Mouse (Mus musculus) midbrain, embryonic 16.5 days (tissue): ENCODE results near the gene Tbx4. TPM values are rescaled to one million over a fixed set of nuclear protein-coding genes. Genes with fewer than 3 reads are reported as not detected.

Source experiments
- ATAC-seq: fragments of 200-750 bp; cut with Nextera tagmentation; 2 replicates; pipeline ENCODE4 v1.8.0; 2017; ENCODE audit warnings: moderate TSS enrichment
- H3K27ac ChIP-seq: fragments of 300-500 bp; sonication (generic); 2 replicates; pipeline ENCODE4 v1.5.1; 2014; ENCODE audit warnings: mild to moderate bottlenecking, low read length, mixed read lengths
- H3K27me3 ChIP-seq: fragments of 300-500 bp; sonication (generic); 2 replicates; pipeline ENCODE4 v1.6.1; 2014; ENCODE audit warnings: low read depth, low read length, mixed read lengths; ENCODE audit not compliant: control insufficient read depth, insufficient read depth
- H3K36me3 ChIP-seq: fragments of 300-500 bp; sonication (generic); 2 replicates; pipeline ENCODE4 v1.6.1; 2014; ENCODE audit warnings: mild to moderate bottlenecking, low read length, moderate library complexity, mixed read lengths; ENCODE audit not compliant: control insufficient read depth, insufficient read depth
- H3K4me1 ChIP-seq: fragments of 300-500 bp; sonication (generic); 2 replicates; pipeline ENCODE4 v1.6.1; 2014; ENCODE audit warnings: mild to moderate bottlenecking, low read length, mixed read lengths; ENCODE audit not compliant: control insufficient read depth, insufficient read depth
- H3K4me2 ChIP-seq: fragments of 300-500 bp; sonication (generic); 2 replicates; pipeline ENCODE4 v1.6.1; 2014; ENCODE audit warnings: mild to moderate bottlenecking, low read length, mixed read lengths
- H3K4me3 ChIP-seq: fragments of 300-500 bp; sonication (generic); 2 replicates; pipeline ENCODE4 v1.5.1; 2014; ENCODE audit warnings: low read depth, mild to moderate bottlenecking, low read length, moderate library complexity, mixed read lengths
- H3K9ac ChIP-seq: fragments of 300-500 bp; sonication (generic); 2 replicates; pipeline ENCODE4 v1.6.1; 2014; ENCODE audit warnings: low read depth, low read length, mixed read lengths
- H3K9me3 ChIP-seq: fragments of 300-500 bp; sonication (generic); replicated peaks from 2 replicates; pipeline ENCODE4 v1.6.1; 2014; ENCODE audit warnings: mild to moderate bottlenecking, low read length, mixed read lengths; ENCODE audit not compliant: control insufficient read depth, poor library complexity, severe bottlenecking
- WGBS: fragments of 180-500 bp; shearing (Covaris S2); extraction: QIAGEN DNeasy Blood & Tissue Kit; methylation state at CpG from one replicate; pipeline ENCODE4 v1.1.7; 2014; 5-methylcytosine and 5-hydroxymethylcytosine counted together
- polyA plus RNA-seq: library from polyadenylated mRNA; unstranded; fragments of >200 nt; fragmentation: Nextera tagmentation; extraction: Ambion mirVana; gene quantifications from 2 replicates; pipeline ENCODE4 v1.2.1, GENCODE M21; 2015

The Tbx4 gene
- polyA plus RNA-seq, 1 experiment from 2014 or later: 0.43 TPM

DNA sequence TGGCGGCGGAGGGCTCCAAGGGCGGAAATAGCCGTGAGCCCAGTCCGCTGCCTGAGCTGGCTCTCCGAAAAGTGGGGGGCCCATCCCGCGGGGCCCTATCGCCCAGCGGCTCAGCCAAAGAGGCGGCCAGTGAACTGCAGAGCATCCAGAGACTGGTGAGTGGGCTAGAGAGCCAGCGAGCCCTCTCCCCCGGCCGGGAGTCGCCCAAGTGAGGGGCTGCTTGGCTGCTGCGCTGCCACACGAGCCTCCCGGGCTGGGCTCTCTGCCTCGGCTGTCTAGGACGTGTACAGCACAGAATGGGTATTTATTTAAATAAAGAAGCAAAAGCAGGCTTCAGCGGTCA is 45.4 kb upstream of the Tbx4 start:
- peaks cover 14% of the 10 kb centered on the region for H3K4me1 ChIP-seq
- no peak overlapping the region; the same call in 1 of the 2 replicates for H3K9ac ChIP-seq
- no peak for ATAC-seq
- H3K27ac ChIP-seq: no peak overlapping the region
- WGBS: 2% methylated on average over 21 of the region's 21 CpGs
- peaks cover 65% of the 10 kb centered on the region for H3K27me3 ChIP-seq
- peak overlapping the region; percentile 8; the same call in 1 of the 2 replicates for H3K4me3 ChIP-seq
- H3K9me3 ChIP-seq: no peaks in the 10 kb centered on the region
- peak overlapping the region; percentile 10; the same call in 1 of the 2 replicates for H3K4me2 ChIP-seq
- H3K36me3 ChIP-seq: no peaks in the 10 kb centered on the region

DNA sequence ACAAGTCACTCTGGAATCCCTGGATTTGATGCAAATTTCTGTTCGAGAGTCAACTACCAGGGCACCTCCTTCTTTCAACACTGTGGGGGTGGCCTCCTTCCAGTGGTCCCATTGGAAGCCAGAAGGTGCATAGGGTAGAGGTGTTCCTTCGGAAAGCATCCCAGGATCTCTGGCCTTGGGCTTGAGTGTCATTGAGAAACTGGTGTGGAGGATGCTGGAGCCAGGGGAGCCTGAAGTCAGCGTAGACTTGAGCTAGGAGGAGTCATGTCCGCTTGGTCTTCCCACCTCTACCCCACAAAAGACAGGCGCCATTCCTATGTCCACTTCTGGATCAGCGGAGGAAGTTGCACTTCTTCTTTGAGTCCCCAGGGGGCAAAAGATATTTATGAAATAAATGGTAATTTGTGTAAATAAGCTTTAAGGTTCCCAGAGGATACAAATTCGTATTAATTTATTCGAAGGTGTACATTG is 45.0 kb upstream of the Tbx4 start:
- H3K4me3 ChIP-seq: no peak overlapping the region
- 6% methylated on average over 8 of the region's 8 CpGs for WGBS

DNA sequence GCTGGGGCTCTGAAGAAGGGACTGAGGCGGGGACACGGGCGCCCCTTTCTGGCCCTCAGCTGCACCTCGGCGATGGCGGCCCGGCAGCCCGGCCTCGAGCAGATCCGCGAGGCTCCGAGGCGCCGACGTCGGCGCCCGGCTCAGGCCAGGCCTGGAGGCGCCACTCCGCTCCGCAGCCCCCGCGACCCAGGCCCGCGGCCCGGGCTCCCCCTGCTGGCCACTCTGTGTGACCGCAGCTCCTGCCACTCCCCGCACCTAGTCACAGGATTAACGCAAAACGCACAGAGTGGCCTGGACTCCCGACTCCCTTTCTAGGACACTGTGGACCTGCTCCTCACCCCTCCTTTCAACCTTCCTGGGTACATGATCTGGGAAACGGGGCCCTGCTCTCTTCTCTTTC is 44.2 kb upstream of the Tbx4 start:
- WGBS: 0% methylated on average over 22 of the region's 32 CpGs
- ATAC-seq: peak; percentile 76

More for the DNA sequence above, 45.0 kb upstream of the Tbx4 start:
- H3K36me3 ChIP-seq: no peaks in the 10 kb centered on the region
- H3K9ac ChIP-seq: no peak overlapping the region
- no peak for ATAC-seq
- no peak overlapping the region; the same call in 1 of the 2 replicates for H3K4me2 ChIP-seq
- H3K9me3 ChIP-seq: no peaks in the 10 kb centered on the region
- peaks cover 65% of the 10 kb centered on the region for H3K27me3 ChIP-seq
- H3K27ac ChIP-seq: no peak overlapping the region
- peaks cover 14% of the 10 kb centered on the region for H3K4me1 ChIP-seq

DNA sequence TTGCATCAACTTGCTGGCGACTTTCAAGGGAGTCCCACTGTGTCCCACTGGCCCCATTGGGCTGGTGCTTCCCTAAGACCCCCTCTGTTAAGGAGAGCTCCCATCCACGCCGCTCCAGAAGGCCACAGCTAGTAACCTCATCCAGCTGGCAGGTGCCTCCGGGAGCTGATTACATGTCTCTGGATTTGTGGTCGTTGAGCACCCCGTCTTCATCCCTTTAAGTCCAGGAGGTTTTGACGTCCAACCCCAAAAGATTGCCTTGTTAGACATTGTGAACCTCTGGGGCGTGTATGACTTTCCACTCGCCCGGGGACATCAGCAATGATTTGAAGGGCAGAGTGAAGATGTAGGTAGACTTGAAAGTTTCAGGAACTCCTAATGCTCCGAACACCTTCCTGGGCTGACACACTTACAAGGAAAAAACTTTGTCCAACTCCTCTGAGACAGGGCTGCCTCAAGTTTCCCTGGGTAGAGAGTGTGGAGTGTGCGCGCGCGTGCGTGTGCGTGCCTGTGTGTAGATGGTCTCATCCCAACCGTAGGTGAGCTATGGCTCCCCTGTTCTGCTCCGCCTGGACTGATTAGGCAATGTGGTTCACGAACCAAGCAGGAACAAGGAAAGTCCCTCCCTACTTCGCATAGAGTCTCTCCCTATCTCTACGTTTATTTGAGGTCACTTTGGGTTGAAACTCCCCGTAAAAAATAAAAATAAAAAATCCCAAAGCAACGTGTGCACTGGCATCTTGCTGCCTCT is 43.5 kb upstream of the Tbx4 start:
- Histone ChIP-seq H3K4me1 (peaks cover 14% of the 10 kb centered on the region), H3K4me3 (no peak overlapping the region), H3K36me3 (no peaks in the 10 kb centered on the region), H3K9ac (no peak overlapping the region), H3K27me3 (peaks cover 71% of the 10 kb centered on the region), H3K27ac (no peak overlapping the region), H3K9me3 (no peaks in the 10 kb centered on the region), H3K4me2 (peak overlapping the region; percentile 68)
- 4% methylated on average over 24 of the region's 24 CpGs for WGBS
- ATAC-seq: no peak

More for the DNA sequence above, 44.2 kb upstream of the Tbx4 start:
- Histone ChIP-seq H3K9me3 (no peaks in the 10 kb centered on the region), H3K27ac (no peak overlapping the region), H3K4me3 (peak overlapping the region; percentile 35), H3K27me3 (peaks cover 70% of the 10 kb centered on the region), H3K9ac (0 out of 2 replicates have a peak overlapping the region, but pooled peaks have one; percentile 27), H3K36me3 (no peaks in the 10 kb centered on the region), H3K4me1 (peaks cover 14% of the 10 kb centered on the region), H3K4me2 (peak overlapping the region; percentile 66)

DNA sequence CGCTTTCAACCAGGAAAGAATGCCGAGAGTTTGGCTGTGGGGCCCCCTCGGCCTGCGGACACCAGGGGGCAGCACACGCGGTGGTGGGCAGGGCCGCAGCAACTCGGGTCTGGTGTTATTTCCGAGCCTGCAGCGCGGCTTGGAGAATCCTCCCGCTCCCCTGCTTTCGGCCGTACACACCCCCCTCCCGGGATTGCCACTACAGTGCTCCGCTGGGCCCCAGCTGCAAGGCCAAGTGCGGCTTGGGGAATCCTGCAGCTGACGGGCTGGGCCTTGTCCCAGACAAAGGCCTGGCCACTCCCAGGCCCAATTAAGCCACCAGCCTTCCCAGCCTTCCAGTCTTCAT is 42.9 kb upstream of the Tbx4 start:
- no peak for ATAC-seq

DNA sequence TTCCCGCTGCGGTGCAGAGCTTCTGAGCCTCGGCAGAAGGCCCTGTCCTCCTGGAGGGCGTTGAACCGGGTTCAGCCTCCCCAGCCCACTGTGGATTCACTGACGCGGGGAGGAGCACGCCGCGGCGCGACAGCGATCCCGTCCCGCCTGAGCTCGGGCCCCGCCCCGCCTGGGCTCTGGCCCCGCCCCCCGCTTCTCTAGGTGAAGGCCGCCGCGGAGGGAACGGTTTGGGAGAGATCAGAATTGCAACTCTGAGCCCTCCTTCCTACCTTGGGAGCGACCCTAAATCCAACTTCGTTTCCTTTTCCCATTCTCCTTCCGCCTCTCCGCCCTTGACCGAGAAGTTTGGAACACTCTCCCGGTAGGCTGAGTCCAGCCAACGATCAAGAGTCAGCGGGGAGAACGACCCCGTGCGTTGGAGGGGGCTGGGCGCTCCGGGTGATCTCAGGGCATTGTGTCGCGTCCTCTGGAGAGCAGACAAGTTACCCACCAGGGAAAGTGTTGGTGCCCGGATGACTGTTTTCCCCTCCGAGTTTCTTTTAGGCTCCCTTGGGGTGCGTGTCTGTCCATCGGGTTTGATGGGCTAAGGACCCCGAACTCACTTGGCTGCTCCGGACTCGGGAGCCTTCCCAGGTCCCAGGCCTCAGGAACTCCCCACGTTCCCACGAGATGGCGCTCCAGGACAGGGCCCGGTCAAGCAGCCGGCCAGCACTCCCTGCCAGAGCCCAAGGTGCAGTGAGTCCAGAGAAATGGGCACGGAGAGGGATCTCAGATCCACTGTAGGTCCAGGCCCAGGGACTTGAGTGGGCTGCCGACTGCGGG is 41.9 kb upstream of the Tbx4 start:
- WGBS: 1% methylated on average over 53 of the region's 54 CpGs

More for the DNA sequence above, 42.9 kb upstream of the Tbx4 start:
- no peak overlapping the region for H3K27ac ChIP-seq
- H3K9ac ChIP-seq: no peak overlapping the region
- H3K9me3 ChIP-seq: no peaks in the 10 kb centered on the region
- peaks cover 14% of the 10 kb centered on the region for H3K4me1 ChIP-seq
- peak overlapping the region; percentile 25 for H3K4me3 ChIP-seq
- H3K27me3 ChIP-seq: peaks cover 66% of the 10 kb centered on the region
- H3K4me2 ChIP-seq: peak overlapping the region; percentile 68
- WGBS: under 1% methylated on average over 18 of the region's 18 CpGs
- H3K36me3 ChIP-seq: no peaks in the 10 kb centered on the region

DNA sequence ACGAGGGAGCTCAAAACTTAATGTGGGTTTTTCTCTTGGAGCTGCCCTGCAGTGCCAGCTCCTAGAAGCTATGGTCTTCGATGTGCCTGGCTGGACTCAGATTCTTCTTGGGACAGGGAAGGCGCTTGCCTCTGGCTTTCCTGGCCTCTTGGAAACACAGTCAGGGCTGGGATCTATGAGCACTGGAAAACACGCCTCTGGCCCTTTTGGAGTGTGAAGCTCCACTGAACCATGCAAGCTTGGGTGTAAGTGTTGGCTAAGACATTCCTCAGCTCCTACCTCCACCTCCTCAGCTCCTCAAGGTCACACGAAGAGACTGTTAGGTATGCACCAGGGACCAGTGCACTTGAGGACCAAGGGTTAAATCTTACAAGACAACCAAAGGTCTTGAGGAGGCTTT is 41.3 kb upstream of the Tbx4 start:
- no peaks in the 10 kb centered on the region for H3K36me3 ChIP-seq
- no peak overlapping the region for H3K4me3 ChIP-seq
- ATAC-seq: no peak
- WGBS: 31% methylated on average over 5 of the region's 5 CpGs
- H3K4me2 ChIP-seq: no peak overlapping the region
- no peak overlapping the region for H3K27ac ChIP-seq
- H3K4me1 ChIP-seq: peaks cover 14% of the 10 kb centered on the region
- H3K9ac ChIP-seq: no peak overlapping the region
- no peaks in the 10 kb centered on the region for H3K9me3 ChIP-seq
- peaks cover 54% of the 10 kb centered on the region for H3K27me3 ChIP-seq

More for the DNA sequence above, 41.9 kb upstream of the Tbx4 start:
- no peaks in the 10 kb centered on the region for H3K36me3 ChIP-seq
- peak; percentile 25; the same call in 1 of the 2 replicates for ATAC-seq
- H3K4me2 ChIP-seq: peak overlapping the region; percentile 68
- H3K27ac ChIP-seq: no peak overlapping the region
- no peak overlapping the region for H3K9ac ChIP-seq
- H3K9me3 ChIP-seq: no peaks in the 10 kb centered on the region
- peaks cover 60% of the 10 kb centered on the region for H3K27me3 ChIP-seq
- peaks cover 14% of the 10 kb centered on the region for H3K4me1 ChIP-seq
- H3K4me3 ChIP-seq: peak overlapping the region; percentile 27

DNA sequence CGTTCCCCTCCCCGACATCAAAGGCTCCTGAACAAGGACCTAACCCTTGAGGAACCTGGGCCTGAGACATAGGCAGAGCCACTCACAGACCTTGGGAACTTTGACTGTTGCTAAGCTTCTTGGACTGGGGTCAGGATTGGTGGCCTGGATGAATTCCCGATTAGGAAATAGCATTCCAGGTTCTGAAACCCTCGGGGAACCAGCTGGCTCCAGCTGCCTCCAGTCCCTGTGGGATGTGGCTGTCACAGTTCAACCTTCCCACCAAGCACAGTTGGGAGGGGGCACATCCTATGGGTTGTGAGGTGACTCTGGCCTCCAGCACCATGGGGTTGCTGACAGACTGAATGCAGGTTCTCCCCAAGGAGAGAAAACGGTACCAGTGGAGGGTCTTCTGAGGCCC is 40.3 kb upstream of the Tbx4 start:
- Histone ChIP-seq H3K9me3 (no peaks in the 10 kb centered on the region), H3K9ac (no peak overlapping the region), H3K4me1 (peaks cover 14% of the 10 kb centered on the region), H3K4me3 (no peak overlapping the region), H3K36me3 (no peaks in the 10 kb centered on the region), H3K27me3 (peaks cover 46% of the 10 kb centered on the region), H3K4me2 (no peak overlapping the region), H3K27ac (no peak overlapping the region)
- WGBS: 56% methylated on average over 5 of the region's 5 CpGs
- ATAC-seq: no peak

DNA sequence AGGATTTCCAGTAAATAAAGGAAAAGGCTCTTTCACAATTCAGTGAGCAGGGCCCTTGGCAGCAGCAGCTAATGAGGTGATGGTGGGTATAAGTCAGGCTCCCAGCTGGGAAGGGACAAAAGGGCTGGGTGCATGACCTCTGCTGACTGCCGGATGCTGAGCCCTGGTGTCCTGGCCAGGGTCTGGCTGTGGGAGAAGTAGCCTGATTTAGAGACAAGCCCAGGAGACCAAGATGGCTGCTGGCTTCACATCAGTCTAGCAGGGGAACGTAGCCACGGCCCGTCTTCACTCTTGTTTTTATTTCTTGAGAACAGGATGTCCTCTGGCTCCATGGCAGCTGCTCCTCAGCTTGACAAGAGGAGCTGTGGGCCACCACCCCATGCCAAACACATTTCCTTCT is 39.7 kb upstream of the Tbx4 start:
- Histone ChIP-seq H3K9ac (no peak overlapping the region), H3K4me2 (no peak overlapping the region), H3K4me1 (peaks cover 14% of the 10 kb centered on the region), H3K4me3 (no peak overlapping the region), H3K27me3 (peaks cover 41% of the 10 kb centered on the region), H3K27ac (no peak overlapping the region), H3K36me3 (no peaks in the 10 kb centered on the region), H3K9me3 (no peaks in the 10 kb centered on the region)
- 60% methylated on average over 4 of the region's 4 CpGs for WGBS
- ATAC-seq: no peak
